Mouse (Mus musculus): Measurements from ENCODE around the gene Parva. TPM values are rescaled to one million over a fixed set of nuclear protein-coding genes. Genes with fewer than 3 reads are reported as not detected.

Parva gene
- polyA plus RNA-seq, 1 experiment from 2014 or later: 21.1 TPM

Other genes with a start within 250 kb of the Parva start
- gene Mical2, start 201.6 kb upstream of the Parva start, polyA plus RNA-seq (2015; fragmentation: Nextera tagmentation; extraction: Ambion mirVana): 10.0 and 11.1 TPM in 2 replicates